Mouse (Mus musculus): ENCODE data around the gene Pif1. TPM values are rescaled to one million over a fixed set of nuclear protein-coding genes. Genes with fewer than 3 reads are reported as not detected.

The Pif1 gene
- total RNA-seq, 2 experiments from 2014 or later, result 0.92 TPM; not detected in 1

DNA sequence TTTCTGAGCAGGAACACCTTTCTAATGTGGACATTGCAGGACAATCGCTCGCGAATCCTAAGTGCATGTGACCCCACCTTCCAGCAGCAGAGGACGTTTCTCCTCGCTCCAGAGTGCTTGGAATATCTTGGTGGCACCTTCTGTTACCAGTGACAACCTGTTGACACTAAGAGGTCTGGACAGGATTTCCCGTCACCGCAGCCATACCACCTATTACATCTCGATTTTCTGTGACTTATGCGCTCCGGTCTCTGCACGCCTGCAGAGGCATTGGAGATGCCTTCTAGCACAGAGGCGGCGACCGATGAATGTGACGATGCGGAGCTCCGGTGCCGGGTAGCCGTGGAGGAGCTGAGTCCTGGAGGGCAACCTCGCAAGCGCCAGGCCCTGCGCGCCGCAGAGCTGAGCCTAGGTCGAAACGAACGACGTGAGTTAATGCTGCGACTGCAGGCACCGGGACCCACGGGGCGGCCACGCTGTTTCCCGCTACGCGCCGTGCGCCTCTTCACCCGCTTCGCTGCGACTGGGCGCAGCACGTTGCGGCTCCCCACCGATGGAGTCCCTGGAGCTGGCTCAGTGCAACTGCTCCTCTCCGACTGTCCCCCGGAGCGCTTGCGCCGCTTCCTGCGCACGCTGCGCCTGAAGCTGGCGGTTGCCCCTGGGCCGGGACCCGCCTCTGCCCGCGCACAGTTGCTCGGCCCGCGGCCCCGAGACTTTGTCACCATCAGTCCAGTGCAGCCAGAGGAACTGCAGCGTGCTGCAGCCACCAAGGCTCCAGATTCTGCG is 806 bp downstream of the Pif1 start:
- DNase-seq, result no peak
- intact Hi-C loops (cut with DNase I), result no loop called here

DNA sequence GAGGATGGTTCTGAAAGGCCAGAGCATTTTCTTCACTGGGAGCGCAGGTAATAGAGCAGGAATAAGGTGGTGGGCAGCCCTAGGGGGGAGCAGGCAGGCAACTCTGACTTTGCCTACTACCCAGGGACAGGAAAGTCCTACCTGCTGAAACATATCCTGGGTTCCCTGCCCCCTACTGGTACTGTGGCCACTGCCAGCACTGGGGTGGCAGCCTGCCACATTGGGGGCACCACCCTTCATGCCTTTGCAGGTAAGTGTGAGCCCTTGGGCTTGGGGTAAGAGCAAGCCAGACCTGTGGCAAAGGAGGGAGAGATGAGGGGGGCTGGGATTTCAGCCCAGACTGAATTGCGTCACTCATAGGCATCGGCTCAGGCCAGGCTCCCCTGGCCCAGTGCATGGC is 2.1 kb downstream of the Pif1 start:
- DNase-seq, result no peak
- intact Hi-C loops (cut with DNase I), result no loop called here

DNA sequence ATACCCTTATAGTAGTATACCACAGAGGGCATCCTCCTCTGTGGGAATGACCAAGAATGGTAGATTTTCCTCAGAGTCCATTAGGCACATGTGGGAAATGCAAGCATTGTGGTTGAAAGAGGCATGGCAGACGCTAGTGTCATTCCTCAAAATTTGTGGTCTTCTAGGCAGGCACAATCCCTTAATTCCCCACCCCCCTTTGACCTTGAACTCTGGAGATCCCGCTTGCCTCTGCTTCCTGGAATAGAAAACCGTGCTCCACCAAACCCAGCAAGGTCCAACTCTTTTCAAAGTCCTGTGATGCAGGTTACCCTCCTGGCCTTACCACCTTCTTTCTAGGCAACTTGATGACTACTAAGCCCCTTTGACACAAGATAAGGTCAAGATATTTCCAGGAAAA is 5.8 kb downstream of the Pif1 start:
- no peak for DNase-seq
- intact Hi-C loops (cut with DNase I), result no loop called here

DNA sequence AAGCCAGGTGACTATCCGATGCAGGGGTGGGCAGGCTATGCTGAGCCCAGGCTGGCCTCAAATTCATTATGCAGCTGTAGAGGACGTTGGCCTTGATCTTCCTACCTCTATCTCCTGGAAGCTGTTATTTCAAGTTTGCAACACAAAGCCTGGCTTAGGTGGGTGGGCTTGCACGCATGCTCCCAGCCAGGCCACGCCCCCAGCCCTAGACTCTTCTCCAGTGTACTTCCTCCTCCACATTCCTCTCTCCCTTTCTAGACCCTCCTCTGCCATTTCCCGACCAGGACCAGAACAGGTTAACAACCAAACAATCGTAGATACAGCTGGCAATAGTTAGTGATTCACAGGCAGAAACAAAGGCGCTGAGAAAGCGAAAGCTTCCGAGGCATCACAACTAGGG is 6.6 kb downstream of the Pif1 start:
- intact Hi-C loops (cut with DNase I), result no loop called here
- no peak for DNase-seq

DNA sequence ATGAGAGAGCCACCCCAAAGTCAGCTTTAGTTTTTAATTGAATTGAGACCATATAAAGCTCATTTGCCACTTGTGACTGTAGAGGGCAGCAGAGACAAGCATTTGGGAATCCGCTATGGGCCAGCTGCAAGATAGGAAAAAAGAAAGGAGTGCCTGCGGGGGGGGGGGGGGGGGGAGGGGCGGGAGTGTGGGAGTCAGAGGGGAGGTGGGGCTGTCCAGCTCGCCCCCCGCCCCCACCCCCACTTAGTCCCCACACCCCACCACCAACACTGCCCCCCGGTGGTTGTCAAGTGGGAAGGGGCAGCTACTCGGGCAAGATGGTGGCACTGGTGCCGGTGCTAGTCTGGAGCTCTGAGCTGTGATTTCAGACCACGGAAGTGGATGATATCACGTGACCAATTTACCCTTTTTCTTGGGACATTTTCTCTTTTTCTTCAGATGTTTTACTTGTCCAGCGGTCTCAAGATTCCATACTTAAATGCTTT is 11.8 kb downstream of the Pif1 start:
- DNase-seq, result peak in 1 of 2 experiments; percentile 31

DNA sequence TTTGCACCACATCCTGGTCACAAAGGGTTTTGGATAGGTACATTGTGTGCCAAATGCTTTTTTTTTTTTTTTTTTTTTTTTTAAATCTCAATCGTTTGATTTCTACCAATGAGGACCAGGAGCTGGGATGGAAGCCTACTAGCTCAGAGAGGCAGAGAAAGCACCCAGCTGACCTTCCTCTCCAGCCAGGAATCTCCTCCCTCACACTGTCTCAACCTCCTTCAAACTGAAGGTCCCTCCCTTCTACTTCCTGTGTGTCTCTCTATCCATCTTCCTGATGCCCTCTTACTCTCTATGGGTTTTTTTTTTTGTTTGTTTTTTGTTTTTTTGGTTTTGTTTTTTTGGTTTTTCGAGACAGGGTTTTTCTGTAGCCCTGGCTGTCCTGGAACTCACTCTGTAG is 14.0 kb downstream of the Pif1 start:
- DNase-seq, result no peak
- intact Hi-C loops (cut with DNase I), result loop anchor here (5.0 kb wide), 1 partner anchor 246 kb away; no protein-coding TSS in a partner anchor

More for the DNA sequence above, 11.8 kb downstream of the Pif1 start:
- intact Hi-C loops (cut with DNase I), result no loop called here

DNA sequence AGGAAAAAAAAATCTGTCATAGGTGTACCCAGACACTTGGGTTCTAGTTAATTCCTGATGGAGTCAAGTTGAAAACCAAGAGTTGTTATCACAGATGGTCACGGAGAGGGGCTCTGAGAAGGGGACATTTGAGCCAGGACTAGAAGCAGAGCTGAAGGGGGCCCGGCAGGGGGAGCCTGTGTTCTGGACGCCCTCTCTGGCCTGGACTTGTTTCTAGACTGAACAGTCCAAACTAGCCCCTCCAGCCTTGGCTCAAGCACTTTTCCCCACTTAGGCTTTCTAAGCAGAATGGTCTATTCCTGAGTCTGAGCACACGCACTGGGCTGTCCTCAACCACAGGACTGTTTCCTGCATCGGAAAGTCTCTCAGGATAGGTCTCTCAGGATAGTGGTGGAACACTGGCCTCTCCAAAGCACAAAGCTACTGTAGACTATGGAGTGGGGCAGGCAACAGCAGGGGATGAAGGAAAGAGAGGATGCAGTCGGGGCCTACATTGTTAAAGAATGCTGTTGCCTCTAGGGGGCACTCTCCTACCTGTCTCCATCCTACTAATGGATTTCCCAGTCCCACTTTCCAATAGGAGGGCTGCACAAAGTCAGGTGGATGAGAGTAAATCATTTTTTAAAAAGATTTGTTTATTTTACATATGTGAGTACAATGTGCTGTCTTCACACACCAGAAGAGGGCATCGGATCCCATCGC is 16.6 kb downstream of the Pif1 start:
- no peak for DNase-seq
- intact Hi-C loops (cut with DNase I), result loop anchor here (5.0 kb wide), 1 partner anchor 244 kb away; no protein-coding TSS in a partner anchor

DNA sequence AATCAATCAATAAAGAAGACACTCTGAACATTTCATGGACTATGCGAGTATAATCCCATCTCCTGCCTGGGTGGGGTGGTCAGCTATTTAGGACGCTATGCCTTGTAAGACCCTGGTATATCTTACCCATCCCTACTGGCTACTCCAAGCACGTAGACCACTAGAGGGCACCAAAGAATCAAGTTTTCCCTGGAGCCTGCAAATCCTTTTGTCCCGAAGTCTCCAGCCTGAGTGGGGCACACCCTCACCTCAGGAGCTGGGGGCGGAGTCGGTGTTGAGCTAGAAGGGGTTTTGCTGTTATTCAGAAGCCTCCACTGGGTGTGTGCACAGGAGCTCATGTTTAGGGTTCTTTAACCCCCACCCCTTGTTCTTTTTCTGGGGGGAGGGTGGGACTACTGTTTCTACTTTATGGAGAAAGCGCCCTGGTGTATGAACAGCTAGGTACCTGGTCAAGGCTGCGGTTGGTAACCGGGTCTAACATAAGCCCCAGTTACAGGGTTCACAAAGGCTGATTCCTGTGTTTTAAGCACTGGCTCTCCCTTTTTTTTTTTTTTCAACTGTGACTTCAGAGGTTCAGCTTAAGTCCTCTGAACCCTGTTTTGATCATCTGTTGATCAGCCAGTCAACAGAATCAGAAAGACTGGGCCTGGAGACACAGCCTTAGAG is 18.6 kb downstream of the Pif1 start:
- intact Hi-C loops (cut with DNase I), result loop anchor here (1.0 to 5.0 kb wide), 3 partner anchors 55 to 222 kb away; partner anchors contain the start of gene Zfp609

DNA sequence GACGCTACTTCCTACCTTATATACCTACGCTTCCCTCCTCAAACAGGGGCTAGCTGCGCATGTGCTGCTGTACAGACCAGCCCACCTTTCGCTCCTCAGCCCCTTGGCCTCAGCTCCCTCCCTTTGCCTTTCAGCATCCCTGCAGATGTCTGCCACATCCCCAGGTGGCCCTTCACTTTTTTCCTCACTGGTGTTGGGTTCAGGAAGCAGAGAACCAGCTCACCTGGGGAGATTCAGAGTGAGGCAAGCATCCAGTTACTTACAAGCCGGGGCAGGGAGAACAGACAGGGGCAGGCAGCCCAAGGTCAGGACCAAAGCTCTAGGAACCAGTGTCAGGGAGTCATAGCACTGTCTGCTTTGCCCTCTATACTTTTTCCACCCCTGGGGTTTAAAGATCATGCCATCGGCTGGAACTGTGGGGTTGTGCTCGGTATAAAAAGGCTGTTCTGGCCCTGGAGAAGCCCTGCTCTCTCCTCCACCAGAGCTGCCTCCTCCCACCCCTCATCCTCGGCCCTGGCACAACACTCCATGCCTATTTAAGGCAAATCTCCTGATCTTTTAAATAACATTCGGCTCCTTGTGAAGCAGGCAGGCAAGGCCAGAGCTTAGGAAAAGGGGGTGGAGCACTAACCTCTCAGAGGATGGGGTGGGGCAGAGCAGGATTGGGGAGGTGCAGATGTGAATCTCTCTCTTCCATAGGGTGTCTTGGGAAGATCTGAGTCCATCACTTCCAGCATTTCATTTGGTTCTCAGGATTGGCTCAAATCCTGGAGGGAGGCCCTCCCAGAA is 19.6 kb downstream of the Pif1 start:
- intact Hi-C loops (cut with DNase I), result loop anchor here (2.0 to 5.0 kb wide), 2 partner anchors 54 to 221 kb away; partner anchors contain the start of gene Zfp609
- no peak for DNase-seq

More for the DNA sequence above, 18.6 kb downstream of the Pif1 start:
- peak in 1 of 2 experiments; percentile 33 for DNase-seq

DNA sequence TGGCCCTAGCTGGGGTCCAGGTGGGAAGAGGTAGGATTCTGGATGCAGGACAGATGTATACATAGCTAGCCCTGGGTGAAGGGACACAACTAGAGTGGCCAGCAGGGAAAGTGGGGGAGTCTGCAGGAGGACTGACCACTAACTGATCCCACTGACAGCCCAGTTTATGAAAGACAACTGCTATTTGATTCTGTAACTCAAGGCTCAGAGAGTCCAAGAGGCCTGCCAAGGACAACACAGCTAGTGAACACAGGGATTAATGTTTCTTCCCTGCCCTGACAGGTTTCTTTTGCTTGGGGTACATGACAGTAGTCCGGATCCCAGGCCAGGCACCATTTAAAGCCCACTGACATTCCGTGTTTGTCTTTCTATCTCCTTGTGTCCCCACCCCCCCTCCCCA is 20.2 kb downstream of the Pif1 start:
- intact Hi-C loops (cut with DNase I), result loop anchor here (2.0 to 5.0 kb wide), 2 partner anchors 54 to 220 kb away; partner anchors contain the start of gene Zfp609

DNA sequence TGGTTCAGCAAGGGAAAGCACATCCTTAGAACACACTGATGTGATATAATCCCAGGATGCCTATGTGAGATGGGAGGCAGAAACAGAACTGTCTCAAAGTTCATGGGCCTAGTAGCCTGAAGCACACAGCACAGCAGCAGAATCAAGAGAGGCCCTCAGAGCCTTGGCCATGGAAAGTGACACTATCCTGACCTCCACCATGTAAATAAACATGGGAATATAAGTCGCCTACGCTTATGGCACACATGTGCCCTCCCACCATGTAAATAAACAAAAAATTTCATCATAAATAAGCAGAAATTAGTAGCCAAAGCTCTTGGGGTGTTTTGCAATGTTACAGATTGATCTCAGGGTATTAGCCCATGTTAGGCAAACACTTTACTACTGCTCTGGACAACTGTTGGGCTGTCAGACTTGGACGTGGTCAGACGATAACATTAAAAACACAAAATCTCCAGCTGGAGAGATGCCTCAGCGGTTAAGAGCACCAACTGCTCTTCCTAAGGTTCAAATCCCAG is 25.1 kb downstream of the Pif1 start:
- intact Hi-C loops (cut with DNase I), result no loop called here
- DNase-seq, result no peak

More for the DNA sequence above, 20.2 kb downstream of the Pif1 start:
- no peak for DNase-seq

DNA sequence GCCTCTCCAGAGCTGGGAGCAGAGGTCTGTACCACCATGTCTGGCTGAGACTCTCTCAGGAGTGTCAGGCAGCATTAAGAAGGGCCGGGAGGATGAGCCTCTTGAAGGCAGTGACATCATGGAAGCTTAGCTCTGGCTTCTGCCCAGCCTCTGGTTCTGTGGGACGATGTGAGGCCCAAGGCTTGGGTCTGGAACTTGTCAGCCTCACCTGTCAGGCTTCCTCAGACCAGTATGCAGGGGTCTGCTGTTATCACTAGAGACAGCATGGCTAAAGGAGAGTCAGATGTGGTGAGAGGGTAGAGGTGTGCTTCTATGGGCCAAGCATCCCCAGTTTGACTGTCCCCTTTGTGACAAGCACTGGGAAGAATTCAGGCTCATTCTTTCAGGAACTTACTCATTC is 26.1 kb downstream of the Pif1 start:
- DNase-seq, result no peak
- intact Hi-C loops (cut with DNase I), result no loop called here

DNA sequence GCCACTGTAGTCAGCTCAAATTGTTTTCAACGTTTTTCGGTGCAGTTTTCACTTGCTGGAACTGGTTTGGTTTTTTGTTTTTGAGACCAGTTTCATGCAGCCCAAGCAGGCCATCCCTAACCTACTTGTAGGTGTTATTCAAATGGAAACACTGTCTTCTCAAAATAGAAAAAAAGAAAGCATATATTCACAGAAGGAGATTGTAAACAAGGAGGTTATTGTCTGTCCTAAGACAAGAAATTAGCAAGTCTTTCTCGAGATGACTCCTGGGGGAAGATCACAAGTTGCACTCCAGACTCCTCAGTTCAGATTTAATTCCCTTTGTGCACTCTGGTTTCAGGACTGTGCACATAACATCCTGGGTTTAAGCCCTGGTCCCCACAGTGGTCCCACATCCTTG is 32.4 kb downstream of the Pif1 start:
- intact Hi-C loops (cut with DNase I), result no loop called here
- no peak for DNase-seq

DNA sequence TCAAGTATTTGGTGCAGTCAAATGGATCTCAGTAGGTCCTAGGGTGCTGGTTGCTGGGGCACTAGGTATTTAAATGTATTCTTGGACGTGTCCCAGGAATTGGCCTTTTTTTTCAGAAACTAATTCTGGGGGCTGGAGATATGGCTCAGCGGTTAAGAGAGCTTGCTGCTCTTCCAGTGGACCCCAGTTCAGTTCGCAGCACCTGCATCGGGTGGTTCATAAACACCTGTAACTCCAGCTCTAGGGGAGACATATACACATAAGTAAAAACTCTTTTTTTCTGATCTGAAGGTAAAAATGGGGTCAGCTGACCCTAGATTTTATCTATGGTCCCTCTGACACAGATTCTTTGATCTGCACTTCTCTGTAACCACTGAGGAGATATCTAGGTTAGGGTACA is 34.2 kb downstream of the Pif1 start:
- intact Hi-C loops (cut with DNase I), result no loop called here
- no peak for DNase-seq

DNA sequence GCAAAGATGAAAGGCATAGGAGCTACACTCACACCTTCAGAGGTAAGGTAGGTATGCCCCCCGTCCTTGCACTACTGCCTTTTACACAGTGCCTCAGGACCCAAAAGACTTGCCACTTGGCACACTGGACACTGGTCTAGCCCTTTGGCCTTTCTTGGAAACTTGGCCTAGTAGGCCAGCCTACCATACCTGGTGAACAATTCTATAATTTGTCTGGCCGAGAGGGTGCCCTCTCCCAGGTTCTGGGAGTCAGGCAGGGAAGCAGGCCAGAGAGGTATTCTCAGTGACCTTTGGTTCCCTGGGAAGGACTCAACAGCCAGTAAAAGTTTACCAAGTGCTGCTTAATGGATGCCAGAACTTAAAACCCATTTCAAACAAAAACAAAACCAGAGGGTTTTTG is 34.7 kb downstream of the Pif1 start:
- intact Hi-C loops (cut with DNase I), result no loop called here
- no peak for DNase-seq

DNA sequence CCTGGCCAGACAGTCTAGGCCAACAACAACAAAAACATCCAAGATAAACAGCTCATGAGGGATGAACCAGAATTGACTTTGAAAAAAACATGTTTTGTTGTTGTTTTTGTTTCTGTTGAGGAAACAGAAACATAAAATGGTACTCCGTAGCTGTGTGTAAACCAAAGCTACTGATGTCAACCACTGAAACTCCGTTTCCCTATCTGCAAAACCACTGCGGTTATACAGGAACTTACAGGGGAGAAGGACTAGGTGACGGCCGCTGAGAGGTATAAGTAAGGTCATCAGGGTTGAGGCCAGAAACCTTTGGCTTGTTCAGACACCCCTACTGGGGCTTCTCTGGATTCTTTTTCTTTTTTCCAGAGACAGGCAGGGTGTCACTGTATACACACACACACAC is 35.9 kb downstream of the Pif1 start:
- intact Hi-C loops (cut with DNase I), result no loop called here
- DNase-seq, result no peak

DNA sequence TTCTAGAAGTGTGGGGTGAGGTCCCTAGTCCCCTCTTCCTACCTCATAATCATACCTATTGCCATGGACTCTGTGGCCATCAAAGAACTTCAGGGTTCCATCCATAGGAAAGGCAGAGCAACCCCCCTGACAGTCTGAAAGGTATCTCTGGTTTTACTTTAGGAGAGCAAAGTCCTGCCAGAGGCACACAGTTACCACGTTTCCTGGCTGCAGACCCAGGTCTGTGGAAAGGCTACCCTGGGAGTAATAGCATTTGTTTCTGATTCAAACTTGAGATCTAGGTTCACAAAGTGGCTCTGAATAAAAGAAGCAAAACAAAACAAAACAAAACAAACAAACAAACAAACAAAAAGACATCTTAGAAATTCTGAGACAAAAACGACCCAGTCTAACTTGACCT is 37.3 kb downstream of the Pif1 start:
- intact Hi-C loops (cut with DNase I), result no loop called here

DNA sequence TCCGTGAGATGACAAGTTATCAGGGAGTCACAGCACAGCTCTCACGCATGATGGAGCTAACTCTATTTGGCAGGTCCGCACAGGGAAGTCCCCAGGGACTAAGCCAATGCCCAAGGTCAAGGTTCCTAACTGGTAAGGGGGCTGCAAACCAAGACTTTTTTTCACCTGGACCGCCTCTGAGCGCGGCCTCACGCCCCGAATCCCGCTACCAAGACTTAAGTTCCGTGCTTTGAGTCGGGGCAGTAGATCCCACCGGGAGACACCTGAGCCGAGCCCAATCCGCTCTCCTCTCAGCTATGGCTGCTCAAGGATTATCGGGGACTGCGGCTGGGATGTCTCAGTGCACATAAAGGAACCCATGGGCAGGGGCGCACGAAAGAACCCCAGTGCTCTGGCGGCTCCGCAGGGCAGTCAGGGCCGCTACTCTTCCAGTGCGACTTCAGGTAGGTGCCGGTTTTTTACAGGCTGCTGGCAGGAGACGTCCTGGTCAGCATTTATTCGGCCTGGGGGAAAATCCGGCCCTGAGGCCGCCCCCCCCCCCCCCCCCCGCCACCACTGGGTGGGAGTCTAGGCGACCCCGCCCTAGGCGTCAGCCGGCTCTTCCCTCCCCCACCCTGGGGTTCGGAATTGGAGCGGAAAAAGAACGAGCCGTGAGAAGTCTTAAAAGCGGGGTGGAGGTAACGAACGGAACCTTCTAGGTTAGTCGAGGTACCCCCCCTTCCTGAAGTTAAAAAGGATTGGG is 42.2 kb downstream of the Pif1 start, which contains the start of gene Rbpms2:
TSS of gene Rbpms2 (plus strand) at position 624 of the 742 bp plus-strand sequence.
- no peak for DNase-seq
- intact Hi-C loops (cut with DNase I), result no loop called here

More for the DNA sequence above, 37.3 kb downstream of the Pif1 start:
- DNase-seq, result no peak
